Mouse (Mus musculus): Measurements from ENCODE around the gene Cacna2d4. TPM values are rescaled to one million over a fixed set of nuclear protein-coding genes. Genes with fewer than 3 reads are reported as not detected.

Gene Cacna2d4
- polyA plus RNA-seq, 1 experiment from 2014 or later, result 0.04 TPM

DNA sequence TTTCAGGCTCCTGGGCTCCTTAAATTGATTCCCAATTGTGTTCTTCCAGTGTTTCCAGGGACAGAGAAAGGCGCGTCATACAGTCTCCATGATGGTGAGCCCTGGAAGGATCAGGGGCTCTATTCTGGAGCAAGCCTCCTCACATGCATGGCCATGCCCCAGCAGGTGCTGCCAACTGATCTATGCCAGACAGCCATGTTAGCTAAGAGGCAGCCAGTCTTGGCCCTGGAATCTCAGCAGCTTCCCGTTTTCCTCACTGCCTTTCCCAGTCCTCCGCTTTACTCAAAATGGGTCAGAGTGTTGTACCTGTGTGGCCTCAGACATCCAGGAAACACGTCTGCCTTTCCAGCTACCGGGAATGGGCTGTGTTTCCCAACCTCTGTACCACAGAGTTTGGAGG lies 10.6 kb upstream of the Cacna2d4 start:
- WGBS, result 90% methylated on average over 6 of the region's 6 CpGs
- Histone ChIP-seq H3K4me2 (replicated peaks) (no peak overlapping the region), H3K27ac (no peak overlapping the region)

DNA sequence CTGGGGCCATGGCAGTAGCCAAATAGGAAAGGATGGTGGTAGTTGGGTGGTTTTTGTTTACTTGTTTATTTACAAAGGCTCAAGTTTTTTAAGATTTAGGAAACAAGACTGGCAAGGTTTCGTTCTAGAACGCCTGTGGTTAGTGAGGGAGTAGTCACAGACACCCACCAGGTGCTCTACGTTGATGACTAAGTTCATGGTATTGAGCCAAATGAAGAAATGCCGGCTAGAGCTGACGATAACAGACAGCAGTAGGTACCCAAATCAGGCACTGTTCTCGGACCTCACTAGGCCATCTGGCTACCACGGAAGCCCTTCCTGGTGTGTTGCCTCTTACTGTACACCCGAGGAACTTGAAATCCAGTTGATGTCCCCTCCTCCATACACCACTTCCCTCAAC lies 9.3 kb upstream of the Cacna2d4 start:
- H3K4me1 ChIP-seq, result 0 out of 2 replicates have a peak, but pooled peaks cover 3% of the 10 kb centered on the region
- no peak overlapping the region for H3K4me3 ChIP-seq
- H3K27ac ChIP-seq, result no peak overlapping the region
- peaks cover 3% of the 10 kb centered on the region; the same call in 1 of the 2 replicates for H3K36me3 ChIP-seq
- WGBS, result 91% methylated on average over 8 of the region's 8 CpGs
- no peak overlapping the region for H3K9ac ChIP-seq
- ATAC-seq (ENCODE audit: low FRiP score), result no peak
- H3K27me3 ChIP-seq, result no peaks in the 10 kb centered on the region
- no peaks in the 10 kb centered on the region for H3K9me3 ChIP-seq (replicated peaks)
- no peak overlapping the region for H3K4me2 ChIP-seq (replicated peaks)

More for the DNA sequence above, 10.6 kb upstream of the Cacna2d4 start:
- 0 out of 2 replicates have a peak, but pooled peaks cover 3% of the 10 kb centered on the region for H3K4me1 ChIP-seq
- no peaks in the 10 kb centered on the region for H3K9me3 ChIP-seq (replicated peaks)
- no peak for ATAC-seq (ENCODE audit: low FRiP score)
- H3K27me3 ChIP-seq, result no peaks in the 10 kb centered on the region
- peaks cover 11% of the 10 kb centered on the region for H3K36me3 ChIP-seq
- no peak overlapping the region for H3K4me3 ChIP-seq
- H3K9ac ChIP-seq, result no peak overlapping the region

DNA sequence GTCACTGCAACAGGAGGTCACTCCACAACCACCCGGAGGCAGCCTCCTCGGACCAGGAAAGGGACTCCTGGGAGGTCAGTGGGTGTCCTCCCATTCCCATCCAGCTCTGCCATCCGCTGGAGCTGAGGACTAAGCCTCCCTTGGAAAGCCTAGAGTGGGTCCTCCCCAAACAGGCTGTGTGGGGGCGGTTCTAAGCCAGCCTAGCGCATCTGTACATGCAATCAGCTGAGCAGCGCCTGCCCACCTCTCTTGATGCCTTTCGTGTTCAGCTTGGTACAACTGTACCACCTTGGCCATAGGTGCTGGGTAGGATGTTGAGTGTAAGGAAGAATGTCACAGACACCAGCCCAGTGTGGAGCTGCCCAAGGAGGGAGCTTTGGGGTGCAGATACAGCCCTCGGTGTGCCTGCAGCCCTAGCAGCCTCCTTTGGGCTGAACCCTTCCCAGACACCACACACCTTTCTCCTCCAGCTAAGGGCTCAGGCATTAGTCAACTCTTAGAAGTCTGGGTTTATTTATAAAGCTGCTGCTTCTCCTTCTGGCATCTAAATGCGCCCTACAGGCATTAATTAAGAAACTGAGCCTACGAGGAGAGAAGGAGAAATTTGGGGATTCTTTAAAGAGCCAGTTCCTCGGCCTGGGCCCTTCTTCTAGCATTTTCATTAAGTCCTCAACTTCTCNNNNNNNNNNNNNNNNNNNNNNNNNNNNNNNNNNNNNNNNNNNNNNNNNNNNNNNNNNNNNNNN lies 7.3 kb upstream of the Cacna2d4 start:
- H3K9me3 ChIP-seq (replicated peaks), result no peaks in the 10 kb centered on the region
- 83% methylated on average over 11 of the region's 11 CpGs for WGBS
- ATAC-seq (ENCODE audit: low FRiP score), result no peak

DNA sequence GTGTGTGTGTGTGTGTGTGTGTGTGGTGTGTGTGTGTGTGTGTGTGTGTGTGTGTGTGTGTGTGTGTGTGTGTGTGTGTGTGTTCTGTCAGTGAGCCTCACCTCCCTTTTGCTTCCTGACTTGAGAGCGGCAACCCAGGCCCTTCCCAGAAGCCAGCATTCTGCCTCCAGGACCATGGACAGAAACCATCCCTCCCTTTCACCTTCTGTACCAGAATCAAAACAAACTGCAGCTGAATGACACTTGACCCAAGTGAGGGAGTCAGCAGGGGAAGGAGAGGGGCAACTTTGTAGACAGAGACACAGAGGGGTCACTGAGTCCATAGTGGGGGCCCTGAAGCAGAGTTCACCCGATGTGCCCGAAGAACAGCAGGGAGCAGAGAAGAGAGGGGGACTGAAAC lies 3.3 kb upstream of the Cacna2d4 start:
- H3K36me3 ChIP-seq, result no peaks in the 10 kb centered on the region
- WGBS, result 42% methylated on average over 3 of the region's 3 CpGs

More for the DNA sequence above, 7.3 kb upstream of the Cacna2d4 start:
- Histone ChIP-seq H3K36me3 (no peaks in the 10 kb centered on the region), H3K4me1 (0 out of 2 replicates have a peak, but pooled peaks cover 3% of the 10 kb centered on the region), H3K4me2 (replicated peaks) (no peak overlapping the region), H3K27ac (no peak overlapping the region), H3K4me3 (no peak overlapping the region), H3K27me3 (no peaks in the 10 kb centered on the region), H3K9ac (no peak overlapping the region)

GRCm38 (mm10) chr6:119235441-119235840 lies 885 bp upstream of the Cacna2d4 start:
- Histone ChIP-seq H3K4me3 (no peak overlapping the region), H3K27ac (no peak overlapping the region), H3K9me3 (replicated peaks) (no peaks in the 10 kb centered on the region), H3K27me3 (no peaks in the 10 kb centered on the region), H3K4me1 (0 out of 2 replicates have a peak, but pooled peaks cover 2% of the 10 kb centered on the region), H3K36me3 (no peaks in the 10 kb centered on the region), H3K9ac (no peak overlapping the region), H3K4me2 (replicated peaks) (no peak overlapping the region)
- no peak for ATAC-seq (ENCODE audit: low FRiP score)
- WGBS, result 72% methylated on average over 5 of the region's 5 CpGs

More for the DNA sequence above, 3.3 kb upstream of the Cacna2d4 start:
- H3K27ac ChIP-seq, result no peak overlapping the region
- no peak for ATAC-seq (ENCODE audit: low FRiP score)
- no peak overlapping the region for H3K4me2 ChIP-seq (replicated peaks)
- H3K9ac ChIP-seq, result no peak overlapping the region
- 0 out of 2 replicates have a peak, but pooled peaks cover 2% of the 10 kb centered on the region for H3K4me1 ChIP-seq
- no peak overlapping the region for H3K4me3 ChIP-seq
- H3K9me3 ChIP-seq (replicated peaks), result no peaks in the 10 kb centered on the region
- no peaks in the 10 kb centered on the region for H3K27me3 ChIP-seq

DNA sequence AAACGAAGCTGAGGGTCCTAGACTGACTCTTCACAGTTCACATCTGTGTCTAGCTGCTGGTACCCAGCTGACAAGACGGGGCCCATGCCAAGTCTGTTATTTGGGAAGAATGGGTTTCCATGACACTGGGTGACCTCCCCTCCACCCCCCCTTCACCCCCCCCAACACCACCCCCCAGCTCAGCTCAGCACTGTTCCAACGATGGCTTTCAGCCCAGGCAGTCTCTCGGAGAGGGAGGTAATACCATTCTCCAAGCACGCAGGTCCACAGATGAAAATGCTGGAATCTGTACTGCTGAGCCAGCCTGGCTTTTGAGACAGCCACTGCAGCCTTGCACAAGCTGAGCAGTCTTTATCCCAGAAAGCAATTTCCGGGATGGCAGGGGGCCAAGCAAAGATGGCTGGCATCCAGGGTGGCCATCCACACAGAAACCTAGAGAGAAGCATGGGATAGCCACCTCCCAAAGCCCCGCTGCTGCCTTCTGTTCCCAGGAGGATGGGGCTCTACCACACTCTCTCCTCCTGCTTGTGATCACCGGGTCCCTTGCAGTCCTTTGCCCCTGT lies 1.2 kb downstream of the Cacna2d4 start:
- WGBS, result 56% methylated on average over 8 of the region's 8 CpGs

DNA sequence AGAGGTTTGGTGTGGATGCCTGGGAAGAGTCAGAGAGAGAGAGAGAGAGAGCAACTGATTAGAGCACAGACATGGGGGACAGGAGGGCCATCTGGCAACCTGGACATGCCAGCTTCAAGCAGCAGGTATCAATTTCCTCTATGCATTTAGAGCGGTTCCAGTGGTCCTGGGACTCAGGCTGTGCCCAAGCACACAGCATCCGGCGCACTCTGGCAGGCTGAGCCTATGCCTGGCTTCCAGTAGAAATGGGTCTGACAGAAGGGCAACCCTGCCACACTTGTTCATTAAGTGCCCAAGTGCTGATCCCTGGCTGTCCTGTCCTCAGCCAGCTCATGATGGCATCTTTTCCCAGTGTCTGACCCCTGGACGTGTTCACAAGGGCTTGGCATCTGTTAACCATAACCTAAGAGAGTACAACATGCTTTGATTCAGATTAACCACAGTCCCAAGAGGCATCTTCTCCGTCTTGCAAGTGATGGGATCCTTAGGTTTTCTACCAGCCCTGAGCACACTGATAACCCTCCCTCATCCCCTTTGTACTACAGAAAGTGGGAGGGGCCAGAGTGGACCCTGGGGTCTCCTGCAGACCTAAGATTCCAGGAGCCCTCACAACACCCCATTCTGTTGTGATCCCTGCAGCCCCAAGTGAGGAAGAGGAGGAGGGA lies 3.1 kb downstream of the Cacna2d4 start:
- peaks cover 11% of the 10 kb centered on the region for H3K4me1 ChIP-seq
- WGBS, result 77% methylated on average over 5 of the region's 5 CpGs
- no peaks in the 10 kb centered on the region for H3K27me3 ChIP-seq
- no peak overlapping the region for H3K4me3 ChIP-seq
- H3K36me3 ChIP-seq, result no peaks in the 10 kb centered on the region
- H3K9ac ChIP-seq, result no peak overlapping the region
- H3K27ac ChIP-seq, result no peak overlapping the region
- H3K9me3 ChIP-seq (replicated peaks), result no peaks in the 10 kb centered on the region
- ATAC-seq (ENCODE audit: low FRiP score), result no peak
- no peak overlapping the region for H3K4me2 ChIP-seq (replicated peaks)

More for the DNA sequence above, 1.2 kb downstream of the Cacna2d4 start:
- peak; percentile 72 for ATAC-seq (ENCODE audit: low FRiP score)
- no peak overlapping the region for H3K9ac ChIP-seq
- H3K4me2 ChIP-seq (replicated peaks), result no peak overlapping the region
- peaks cover 11% of the 10 kb centered on the region for H3K4me1 ChIP-seq
- H3K27me3 ChIP-seq, result no peaks in the 10 kb centered on the region
- H3K4me3 ChIP-seq, result no peak overlapping the region
- H3K36me3 ChIP-seq, result no peaks in the 10 kb centered on the region
- H3K9me3 ChIP-seq (replicated peaks), result no peaks in the 10 kb centered on the region
- peak overlapping the region; percentile 55; the same call in 1 of the 2 replicates for H3K27ac ChIP-seq

GRCm38 (mm10) chr6:119240256-119240655 lies 3.9 kb downstream of the Cacna2d4 start:
- ATAC-seq (ENCODE audit: low FRiP score), result no peak
- Histone ChIP-seq H3K9ac (no peak overlapping the region), H3K27me3 (no peaks in the 10 kb centered on the region), H3K4me2 (replicated peaks) (no peak overlapping the region), H3K4me3 (no peak overlapping the region), H3K36me3 (no peaks in the 10 kb centered on the region), H3K4me1 (peaks cover 11% of the 10 kb centered on the region), H3K27ac (no peak overlapping the region), H3K9me3 (replicated peaks) (no peaks in the 10 kb centered on the region)
- WGBS, result 70% methylated on average over 7 of the region's 7 CpGs

GRCm38 (mm10) chr6:119240871-119241705 lies 4.8 kb downstream of the Cacna2d4 start:
- H3K4me3 ChIP-seq, result no peak overlapping the region
- ATAC-seq (ENCODE audit: low FRiP score), result no peak
- no peak overlapping the region for H3K27ac ChIP-seq
- WGBS, result 45% methylated on average over 21 of the region's 21 CpGs
- no peak overlapping the region for H3K9ac ChIP-seq
- H3K4me2 ChIP-seq (replicated peaks), result no peak overlapping the region
- no peaks in the 10 kb centered on the region for H3K27me3 ChIP-seq
- peaks cover 10% of the 10 kb centered on the region for H3K4me1 ChIP-seq
- H3K9me3 ChIP-seq (replicated peaks), result peaks cover 4% of the 10 kb centered on the region
- no peaks in the 10 kb centered on the region for H3K36me3 ChIP-seq

DNA sequence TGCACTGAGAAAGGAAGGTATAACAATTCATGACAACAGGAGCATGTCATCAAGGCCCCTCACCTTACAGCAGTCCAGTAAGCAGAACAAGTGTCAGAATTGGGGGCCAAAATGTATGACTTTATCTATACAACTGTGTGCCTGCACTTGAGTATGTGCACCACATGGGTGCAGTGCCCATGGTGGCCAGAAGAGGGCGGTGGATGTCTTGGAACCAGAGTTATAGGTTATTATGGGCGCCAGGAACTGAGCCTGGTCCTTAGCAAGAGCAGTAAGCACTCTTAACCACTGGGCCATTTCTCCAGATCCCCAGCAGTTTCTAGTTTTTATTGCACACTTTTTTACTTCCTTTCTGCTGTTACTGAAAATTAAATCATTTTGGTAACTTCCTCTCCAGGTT lies 9.8 kb downstream of the Cacna2d4 start:
- no peak for ATAC-seq (ENCODE audit: low FRiP score)
- Histone ChIP-seq H3K9me3 (replicated peaks) (peaks cover 5% of the 10 kb centered on the region), H3K4me2 (replicated peaks) (no peak overlapping the region), H3K27ac (no peak overlapping the region), H3K4me3 (no peak overlapping the region), H3K36me3 (no peaks in the 10 kb centered on the region), H3K27me3 (no peaks in the 10 kb centered on the region), H3K4me1 (peaks cover 5% of the 10 kb centered on the region), H3K9ac (no peak overlapping the region)
- WGBS, result 57% methylated on average over 2 of the region's 2 CpGs

- Histone ChIP-seq H3K4me1 (no peaks in the 10 kb centered on the region), H3K4me2 (replicated peaks) (no peak overlapping the region), H3K9ac (no peak overlapping the region), H3K27ac (no peak overlapping the region), H3K9me3 (replicated peaks) (peaks cover 5% of the 10 kb centered on the region), H3K4me3 (no peak overlapping the region), H3K36me3 (no peaks in the 10 kb centered on the region), H3K27me3 (no peaks in the 10 kb centered on the region)
- whole genome bisulfite sequencing, result 74% methylated on average over 3 of the region's 3 CpGs
- no peak for ATAC-seq (ENCODE audit: low FRiP score)
Observed at GRCm38 (mm10) chr6:119248578-119248977, 12.3 kb downstream of the Cacna2d4 start.

DNA sequence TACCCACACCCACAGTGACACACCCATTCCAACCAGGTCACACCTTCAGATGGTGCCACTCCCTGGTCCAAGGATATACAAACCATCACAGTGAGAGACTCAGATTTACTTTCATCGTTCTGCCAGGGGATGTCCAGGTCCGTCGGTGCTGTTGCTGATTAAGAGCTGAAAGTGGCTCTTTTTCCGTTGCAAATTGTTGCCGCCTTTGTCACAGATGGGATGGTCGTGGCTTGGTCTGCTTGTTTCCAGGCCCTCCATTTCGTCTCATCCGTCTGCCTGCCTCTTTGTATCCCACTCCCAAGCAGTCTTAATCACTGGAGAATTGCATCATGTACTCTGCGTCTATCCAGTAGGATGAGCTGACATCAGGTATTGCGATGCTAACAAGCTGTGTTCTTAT lies 13.4 kb downstream of the Cacna2d4 start:
- 91% methylated on average over 10 of the region's 10 CpGs for WGBS
- Histone ChIP-seq H3K27ac (no peak overlapping the region), H3K36me3 (no peaks in the 10 kb centered on the region), H3K9ac (no peak overlapping the region), H3K27me3 (no peaks in the 10 kb centered on the region), H3K9me3 (replicated peaks) (peaks cover 5% of the 10 kb centered on the region), H3K4me1 (no peaks in the 10 kb centered on the region), H3K4me2 (replicated peaks) (no peak overlapping the region), H3K4me3 (no peak overlapping the region)
- ATAC-seq (ENCODE audit: low FRiP score), result no peak
